Mouse (Mus musculus): Measurements from ENCODE around the gene Snap47. TPM values are rescaled to one million over a fixed set of nuclear protein-coding genes. Genes with fewer than 3 reads are reported as not detected.
A peak's percentile ranks its signal among the peaks of the same experiment; 100 is the strongest.

The Snap47 gene
- polyA plus RNA-seq (2012): 0.51 and 0.58 TPM in 2 replicates

GRCm38 (mm10) chr11:59451086-59451485 lies at the start of gene Snap47:
TSS of gene Snap47 (minus strand) at chr11:59451186.
- no peaks in the 10 kb centered on the region for H3K27me3 ChIP-seq (ENCODE audit: control insufficient read depth)
- H3K4me3 ChIP-seq (replicated peaks): peak within 1 kb of the TSS; percentile 93
- H3K36me3 ChIP-seq (ENCODE audit: control insufficient read depth): peaks cover 43% of the 10 kb centered on the region
- H3K4me1 ChIP-seq (ENCODE audit: control insufficient read depth): peaks cover 31% of the 10 kb centered on the region
- no peak for TF ChIP-seq GATA1 (IDR thresholded peaks at IDR 0.05; ENCODE audit: low read length)
- TF ChIP-seq TAL1 (IDR thresholded peaks at IDR 0.05; ENCODE audit: low read length): no peak
- no peaks in the 10 kb centered on the region for H3K9me3 ChIP-seq (ENCODE audit: control insufficient read depth, low read length)

DNA sequence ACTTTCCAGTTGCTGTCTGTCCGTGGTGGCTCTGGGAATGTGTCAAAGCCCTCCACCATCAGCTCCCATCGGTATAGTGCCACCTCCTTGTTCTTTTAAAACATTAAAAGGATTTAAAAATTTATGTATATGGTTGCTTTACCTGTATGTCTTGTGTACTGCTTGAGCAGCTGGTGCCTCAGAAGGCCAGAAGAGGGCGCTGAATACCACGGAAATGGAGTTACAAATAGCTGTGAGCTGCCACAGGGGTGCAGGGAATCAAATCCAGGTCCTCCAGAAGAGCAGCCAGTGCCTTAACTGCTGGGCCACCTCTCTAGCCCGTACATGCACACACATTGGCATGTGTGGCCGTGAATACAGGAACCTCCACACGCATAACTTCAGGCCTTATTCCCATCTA lies 46.8 kb upstream of the Snap47 start:
- Histone ChIP-seq H3K9me3 (ENCODE audit: control insufficient read depth, low read length) (peaks cover 4% of the 10 kb centered on the region), H3K4me1 (ENCODE audit: control insufficient read depth) (no peaks in the 10 kb centered on the region), H3K27me3 (ENCODE audit: control insufficient read depth) (no peaks in the 10 kb centered on the region), H3K36me3 (ENCODE audit: control insufficient read depth) (peaks cover 58% of the 10 kb centered on the region), H3K4me3 (replicated peaks) (no peak overlapping the region)
- TF ChIP-seq GATA1 (IDR thresholded peaks at IDR 0.05; ENCODE audit: low read length): no peak
- no peak for TF ChIP-seq TAL1 (IDR thresholded peaks at IDR 0.05; ENCODE audit: low read length)

- no peak overlapping the region for H3K4me3 ChIP-seq (replicated peaks)
- TF ChIP-seq TAL1 (IDR thresholded peaks at IDR 0.05; ENCODE audit: low read length) (no peak), GATA1 (IDR thresholded peaks at IDR 0.05; ENCODE audit: low read length) (no peak)
- H3K4me1 ChIP-seq (ENCODE audit: control insufficient read depth): no peaks in the 10 kb centered on the region
- peaks cover 4% of the 10 kb centered on the region for H3K9me3 ChIP-seq (ENCODE audit: control insufficient read depth, low read length)
- peaks cover 64% of the 10 kb centered on the region for H3K36me3 ChIP-seq (ENCODE audit: control insufficient read depth)
- H3K27me3 ChIP-seq (ENCODE audit: control insufficient read depth): no peaks in the 10 kb centered on the region
Measured at GRCm38 (mm10) chr11:59496672-59497310, 45.8 kb upstream of the Snap47 start.

- no peaks in the 10 kb centered on the region for H3K9me3 ChIP-seq (ENCODE audit: control insufficient read depth, low read length)
- H3K36me3 ChIP-seq (ENCODE audit: control insufficient read depth): peaks cover 25% of the 10 kb centered on the region
- no peaks in the 10 kb centered on the region for H3K27me3 ChIP-seq (ENCODE audit: control insufficient read depth)
- H3K4me1 ChIP-seq (ENCODE audit: control insufficient read depth): no peaks in the 10 kb centered on the region
- TF ChIP-seq TAL1 (IDR thresholded peaks at IDR 0.05; ENCODE audit: low read length) (no peak), GATA1 (IDR thresholded peaks at IDR 0.05; ENCODE audit: low read length) (no peak)
- no peak overlapping the region for H3K4me3 ChIP-seq (replicated peaks)
Measured at GRCm38 (mm10) chr11:59486222-59486621, 35.2 kb upstream of the Snap47 start.

DNA sequence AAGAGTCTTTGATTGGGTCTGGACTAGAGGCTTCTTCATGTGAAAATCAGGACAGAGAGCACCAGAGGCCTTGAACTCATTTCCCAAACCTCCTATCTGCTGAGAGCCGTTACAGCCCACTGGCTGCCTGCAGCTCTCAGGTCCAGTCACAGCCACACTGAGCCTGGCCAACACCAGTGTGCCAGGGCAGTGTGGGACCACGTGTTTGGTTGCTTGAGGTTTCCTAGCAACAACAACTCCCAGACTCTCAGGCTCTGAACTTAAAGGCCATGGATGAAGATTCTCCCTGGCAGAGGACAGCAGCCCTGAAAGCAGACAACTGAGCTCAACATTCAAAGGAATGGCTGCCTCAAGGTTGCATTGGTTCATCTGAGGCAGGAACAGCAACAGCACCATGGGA lies 34.7 kb upstream of the Snap47 start:
- Histone ChIP-seq H3K9me3 (ENCODE audit: control insufficient read depth, low read length) (no peaks in the 10 kb centered on the region), H3K27me3 (ENCODE audit: control insufficient read depth) (no peaks in the 10 kb centered on the region), H3K4me1 (ENCODE audit: control insufficient read depth) (no peaks in the 10 kb centered on the region), H3K4me3 (replicated peaks) (no peak overlapping the region), H3K36me3 (ENCODE audit: control insufficient read depth) (peaks cover 22% of the 10 kb centered on the region)
- TF ChIP-seq TAL1 (IDR thresholded peaks at IDR 0.05; ENCODE audit: low read length) (no peak), GATA1 (IDR thresholded peaks at IDR 0.05; ENCODE audit: low read length) (no peak)

GRCm38 (mm10) chr11:59483212-59483611 lies 32.2 kb upstream of the Snap47 start:
- no peaks in the 10 kb centered on the region; the same call in 1 of the 2 replicates for H3K27me3 ChIP-seq (ENCODE audit: control insufficient read depth)
- H3K36me3 ChIP-seq (ENCODE audit: control insufficient read depth): peaks cover 20% of the 10 kb centered on the region
- TF ChIP-seq GATA1 (IDR thresholded peaks at IDR 0.05; ENCODE audit: low read length) (no peak), TAL1 (IDR thresholded peaks at IDR 0.05; ENCODE audit: low read length) (no peak)
- H3K4me3 ChIP-seq (replicated peaks): no peak overlapping the region
- no peaks in the 10 kb centered on the region for H3K4me1 ChIP-seq (ENCODE audit: control insufficient read depth)
- H3K9me3 ChIP-seq (ENCODE audit: control insufficient read depth, low read length): no peaks in the 10 kb centered on the region

GRCm38 (mm10) chr11:59477240-59477639 lies 26.3 kb upstream of the Snap47 start:
- TF ChIP-seq TAL1 (IDR thresholded peaks at IDR 0.05; ENCODE audit: low read length): no peak
- TF ChIP-seq GATA1 (IDR thresholded peaks at IDR 0.05; ENCODE audit: low read length): no peak
- H3K9me3 ChIP-seq (ENCODE audit: control insufficient read depth, low read length): no peaks in the 10 kb centered on the region
- H3K4me1 ChIP-seq (ENCODE audit: control insufficient read depth): peaks cover 3% of the 10 kb centered on the region
- no peaks in the 10 kb centered on the region for H3K36me3 ChIP-seq (ENCODE audit: control insufficient read depth)
- no peak overlapping the region for H3K4me3 ChIP-seq (replicated peaks)
- H3K27me3 ChIP-seq (ENCODE audit: control insufficient read depth): peaks cover 14% of the 10 kb centered on the region

GRCm38 (mm10) chr11:59472326-59472677 lies 21.3 kb upstream of the Snap47 start, which contains the start of gene Zfp867:
TSS of gene Zfp867 (minus strand) at chr11:59472474.
- Histone ChIP-seq H3K36me3 (ENCODE audit: control insufficient read depth) (no peaks in the 10 kb centered on the region), H3K4me1 (ENCODE audit: control insufficient read depth) (peaks cover 13% of the 10 kb centered on the region), H3K9me3 (ENCODE audit: control insufficient read depth, low read length) (no peaks in the 10 kb centered on the region), H3K4me3 (replicated peaks) (peak within 1 kb of the TSS; percentile 76), H3K27me3 (ENCODE audit: control insufficient read depth) (peaks cover 20% of the 10 kb centered on the region)
- TF ChIP-seq TAL1 (IDR thresholded peaks at IDR 0.05; ENCODE audit: low read length) (no peak), GATA1 (IDR thresholded peaks at IDR 0.05; ENCODE audit: low read length) (no peak)

DNA sequence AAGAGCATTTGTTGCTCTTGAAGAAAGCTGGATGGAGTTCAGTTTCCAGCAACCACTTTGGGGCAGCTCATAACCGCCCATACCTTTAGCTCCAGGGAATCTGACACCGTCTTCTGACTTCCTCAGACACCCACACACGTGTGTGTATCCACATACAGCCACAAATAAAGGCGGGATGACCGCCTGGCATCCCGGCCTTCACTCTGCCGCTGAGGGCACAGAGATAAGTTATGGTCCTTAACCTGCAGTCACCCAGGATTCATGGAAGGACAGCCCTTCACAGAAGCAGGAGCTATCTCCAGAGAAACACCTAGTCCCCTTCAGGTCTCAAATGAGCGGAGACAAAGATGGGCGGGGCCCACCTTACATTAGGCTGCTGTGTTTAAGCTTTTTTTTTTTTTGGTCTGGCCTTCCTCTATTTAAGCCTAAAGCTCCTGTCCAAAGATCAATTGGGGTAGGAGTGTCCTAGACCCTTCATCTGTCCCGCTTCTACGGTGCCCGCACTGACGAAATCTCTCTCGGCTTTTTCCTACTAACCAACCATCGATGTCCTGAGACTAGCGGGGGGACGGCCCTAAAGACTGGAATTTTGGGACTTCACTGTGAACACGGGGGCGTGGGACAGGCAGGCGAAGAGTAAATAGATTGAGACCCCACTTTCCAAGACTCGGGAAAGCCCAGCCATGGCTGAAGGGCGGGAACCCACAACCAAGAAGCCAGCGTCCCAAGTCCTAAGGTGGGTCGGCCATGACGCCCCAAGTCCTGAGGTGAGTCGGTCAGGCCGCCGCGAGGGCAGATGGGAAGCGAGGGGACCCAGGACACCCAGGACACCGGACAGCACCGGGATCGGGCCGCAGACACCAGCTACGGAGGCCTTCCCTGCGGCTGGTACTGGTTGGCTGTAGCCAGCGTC lies 20.7 kb upstream of the Snap47 start:
- Histone ChIP-seq H3K4me1 (ENCODE audit: control insufficient read depth) (peaks cover 13% of the 10 kb centered on the region), H3K4me3 (replicated peaks) (peak overlapping the region; percentile 76), H3K27me3 (ENCODE audit: control insufficient read depth) (peaks cover 20% of the 10 kb centered on the region), H3K36me3 (ENCODE audit: control insufficient read depth) (no peaks in the 10 kb centered on the region), H3K9me3 (ENCODE audit: control insufficient read depth, low read length) (peaks cover under 1% of the 10 kb centered on the region)
- TF ChIP-seq GATA1 (IDR thresholded peaks at IDR 0.05; ENCODE audit: low read length) (no peak), TAL1 (IDR thresholded peaks at IDR 0.05; ENCODE audit: low read length) (no peak)
